Mouse (Mus musculus) ES-Bruce4 (cell line): Measurements from ENCODE around the gene Gm45140. TPM values are rescaled to one million over a fixed set of nuclear protein-coding genes. Genes with fewer than 3 reads are reported as not detected.

ENCODE experiments used
- H3K27ac ChIP-seq: 2 replicates; pipeline ENCODE4 v1.5.1; 2012; ENCODE audit warnings: low read length, inconsistent platforms; ENCODE audit not compliant: insufficient read depth
- H3K27me3 ChIP-seq: 2 replicates; pipeline ENCODE4 v1.6.1; 2012; ENCODE audit warnings: mild to moderate bottlenecking, low read length, inconsistent platforms; ENCODE audit not compliant: control insufficient read depth, poor library complexity, insufficient read depth, severe bottlenecking
- H3K36me3 ChIP-seq: 2 replicates; pipeline ENCODE4 v1.6.1; 2012; ENCODE audit warnings: inconsistent platforms, mild to moderate bottlenecking, low read length, moderate library complexity; ENCODE audit not compliant: control insufficient read depth, poor library complexity, insufficient read depth, severe bottlenecking
- H3K4me1 ChIP-seq: one replicate; pipeline ENCODE4 v1.8.1; 2011; ENCODE audit warnings: low read length; ENCODE audit not compliant: control insufficient read depth, insufficient read depth
- H3K4me3 ChIP-seq: 2 replicates; pipeline ENCODE4 v1.5.1; 2011; ENCODE audit warnings: low read depth, mild to moderate bottlenecking, low read length
- H3K9ac ChIP-seq: 2 replicates; pipeline ENCODE4 v1.6.1; 2012; ENCODE audit warnings: low read depth, mild to moderate bottlenecking, inconsistent platforms; ENCODE audit not compliant: poor library complexity, severe bottlenecking
- H3K9me3 ChIP-seq: replicated peaks from 2 replicates; pipeline ENCODE4 v1.6.1; 2012; ENCODE audit warnings: mild to moderate bottlenecking, low read length, inconsistent platforms; ENCODE audit not compliant: control insufficient read depth, poor library complexity, insufficient read depth, severe bottlenecking
- CTCF ChIP-seq: IDR thresholded peaks from one replicate; pipeline ENCODE4 v1.8.1; 2011; ENCODE audit warnings: low read depth, low read length
- EP300 ChIP-seq: IDR thresholded peaks from 2 replicates; pipeline ENCODE4 v1.6.1; 2011; ENCODE audit warnings: low read depth, low read length; ENCODE audit not compliant: insufficient read depth
- POLR2A ChIP-seq: IDR thresholded peaks from one replicate; pipeline ENCODE4 v1.8.1; 2011; ENCODE audit warnings: low read length; ENCODE audit not compliant: insufficient read depth
- polyA plus RNA-seq: library from polyadenylated mRNA; stranded (reverse); fragments of >200 nt; gene quantifications from 2 replicates; pipeline ENCODE4 v1.2.4, GENCODE M21; 2011; ENCODE audit warnings: low read depth; ENCODE audit not compliant: missing spikeins, insufficient read depth, insufficient read length

Gm45140 gene
- polyA plus RNA-seq, 1 experiment = 3.6 TPM

GRCm38 (mm10) chr6:87793821-87794510 lies 41.6 kb downstream of the Gm45140 start:
- no peak overlapping the region for H3K27ac ChIP-seq

DNA sequence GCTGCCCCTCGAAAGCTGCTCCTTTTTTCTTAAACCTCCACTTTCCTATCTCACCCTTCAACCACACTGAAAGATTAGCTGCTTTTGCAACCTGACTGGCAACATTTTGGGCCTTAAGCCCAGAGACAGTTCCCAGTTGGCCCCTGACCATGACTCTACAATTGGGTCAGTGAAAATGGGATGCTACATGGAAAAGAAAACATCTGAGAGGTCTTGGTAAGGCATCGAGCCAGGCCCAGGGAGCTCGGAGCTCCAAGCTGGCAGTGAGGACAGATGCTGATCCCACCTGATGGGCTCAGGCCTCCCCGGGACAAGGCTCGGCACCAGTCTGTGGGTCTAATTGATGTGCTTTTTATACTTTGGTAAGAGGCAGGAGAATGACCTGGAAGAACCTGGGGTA lies 43.8 kb downstream of the Gm45140 start:
- no peaks in the 10 kb centered on the region for H3K27me3 ChIP-seq
- no peak overlapping the region for H3K27ac ChIP-seq
- no peaks in the 10 kb centered on the region for H3K36me3 ChIP-seq
- no peak for TF ChIP-seq EP300
- no peak for TF ChIP-seq CTCF
- TF ChIP-seq POLR2A = no peak
- no peaks in the 10 kb centered on the region for H3K9me3 ChIP-seq
- H3K4me1 ChIP-seq = peaks cover 3% of the 10 kb centered on the region
- H3K9ac ChIP-seq = no peak overlapping the region
- H3K4me3 ChIP-seq = no peak overlapping the region

More at GRCm38 (mm10) chr6:87793821-87794510, 41.6 kb downstream of the Gm45140 start:
- Histone ChIP-seq H3K4me1 (peaks cover 3% of the 10 kb centered on the region), H3K9me3 (no peaks in the 10 kb centered on the region), H3K4me3 (no peak overlapping the region), H3K27me3 (no peaks in the 10 kb centered on the region), H3K36me3 (no peaks in the 10 kb centered on the region), H3K9ac (no peak overlapping the region)
- TF ChIP-seq POLR2A (no peak), EP300 (no peak), CTCF (no peak)

GRCm38 (mm10) chr6:87790779-87791480 lies 44.7 kb downstream of the Gm45140 start:
- no peak overlapping the region for H3K4me3 ChIP-seq
- no peaks in the 10 kb centered on the region for H3K36me3 ChIP-seq
- H3K9ac ChIP-seq = no peak overlapping the region
- peaks cover 3% of the 10 kb centered on the region for H3K4me1 ChIP-seq
- H3K27me3 ChIP-seq = no peaks in the 10 kb centered on the region
- H3K9me3 ChIP-seq = no peaks in the 10 kb centered on the region
- TF ChIP-seq POLR2A = no peak
- no peak for TF ChIP-seq EP300
- no peak for TF ChIP-seq CTCF
- no peak overlapping the region for H3K27ac ChIP-seq

DNA sequence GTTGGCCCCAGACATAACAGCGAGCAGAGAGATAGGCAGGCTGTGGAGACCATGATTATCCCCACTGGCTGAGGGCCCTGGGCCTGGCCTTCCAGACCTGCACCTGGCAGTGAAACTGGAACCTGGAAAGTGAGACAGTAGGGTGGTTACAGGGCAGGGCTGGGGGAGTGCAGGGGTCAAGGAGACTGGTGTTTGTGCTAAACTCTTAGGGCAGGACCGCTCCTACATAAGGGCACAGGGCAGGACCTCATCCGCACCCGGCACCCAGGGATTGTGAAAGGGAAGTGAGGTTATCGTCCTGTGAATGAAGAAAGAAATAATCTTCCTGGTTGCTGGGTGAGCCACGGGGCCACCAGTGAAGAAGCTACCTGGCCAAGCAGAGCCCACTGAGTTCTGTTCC lies 45.8 kb downstream of the Gm45140 start:
- Histone ChIP-seq H3K9me3 (no peaks in the 10 kb centered on the region), H3K36me3 (no peaks in the 10 kb centered on the region), H3K27me3 (no peaks in the 10 kb centered on the region), H3K4me1 (no peaks in the 10 kb centered on the region), H3K4me3 (no peak overlapping the region), H3K27ac (no peak overlapping the region), H3K9ac (no peak overlapping the region)
- TF ChIP-seq CTCF = no peak
- no peak for TF ChIP-seq EP300
- no peak for TF ChIP-seq POLR2A

GRCm38 (mm10) chr6:87788896-87789587 lies 46.6 kb downstream of the Gm45140 start:
- no peak overlapping the region for H3K27ac ChIP-seq
- no peaks in the 10 kb centered on the region for H3K9me3 ChIP-seq
- H3K9ac ChIP-seq = no peak overlapping the region

More at GRCm38 (mm10) chr6:87788896-87789587, 46.6 kb downstream of the Gm45140 start:
- Histone ChIP-seq H3K27me3 (no peaks in the 10 kb centered on the region), H3K4me3 (no peak overlapping the region), H3K4me1 (no peaks in the 10 kb centered on the region), H3K36me3 (no peaks in the 10 kb centered on the region)
- TF ChIP-seq CTCF (no peak), EP300 (no peak), POLR2A (no peak)
